Mouse (Mus musculus) thymus, postnatal 25 days (tissue): ENCODE results near the gene Catsper4.
A peak's percentile ranks its signal among the peaks of the same experiment; 100 is the strongest.
"Not testable (repeated sequence)": the region's sequence is repeated elsewhere in the genome, so short reads cannot be mapped to it uniquely, and the experiment has no call there.

ENCODE experiments used
- DNase-seq: peaks from one replicate; pipeline ENCODE4 v3.0.0; 2022

Catsper4 gene

DNA sequence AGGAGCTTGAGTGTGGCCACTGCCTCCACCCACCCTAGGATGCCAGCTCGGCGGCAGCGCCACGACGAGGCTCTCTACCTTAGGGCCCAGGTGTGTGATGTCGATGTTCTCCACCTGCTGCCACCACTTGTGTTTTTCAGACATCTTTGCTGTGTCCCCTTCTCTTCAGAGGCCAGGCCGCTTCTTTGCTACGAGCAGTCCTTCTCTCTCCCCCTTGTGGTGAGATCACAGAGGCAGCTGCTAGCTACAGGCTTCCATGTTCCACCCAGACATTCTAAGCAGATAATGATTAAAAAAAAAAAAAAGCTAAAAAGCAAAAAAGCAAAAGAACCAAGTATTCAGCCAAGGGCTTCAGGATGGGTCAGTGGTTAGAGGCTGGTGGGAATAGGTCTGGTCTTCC lies at the start of gene Catsper4:
Gene Catsper4 (minus strand): TSS at position 190 of the 400 bp plus-strand sequence.
- DNase-seq, result no peak

DNA sequence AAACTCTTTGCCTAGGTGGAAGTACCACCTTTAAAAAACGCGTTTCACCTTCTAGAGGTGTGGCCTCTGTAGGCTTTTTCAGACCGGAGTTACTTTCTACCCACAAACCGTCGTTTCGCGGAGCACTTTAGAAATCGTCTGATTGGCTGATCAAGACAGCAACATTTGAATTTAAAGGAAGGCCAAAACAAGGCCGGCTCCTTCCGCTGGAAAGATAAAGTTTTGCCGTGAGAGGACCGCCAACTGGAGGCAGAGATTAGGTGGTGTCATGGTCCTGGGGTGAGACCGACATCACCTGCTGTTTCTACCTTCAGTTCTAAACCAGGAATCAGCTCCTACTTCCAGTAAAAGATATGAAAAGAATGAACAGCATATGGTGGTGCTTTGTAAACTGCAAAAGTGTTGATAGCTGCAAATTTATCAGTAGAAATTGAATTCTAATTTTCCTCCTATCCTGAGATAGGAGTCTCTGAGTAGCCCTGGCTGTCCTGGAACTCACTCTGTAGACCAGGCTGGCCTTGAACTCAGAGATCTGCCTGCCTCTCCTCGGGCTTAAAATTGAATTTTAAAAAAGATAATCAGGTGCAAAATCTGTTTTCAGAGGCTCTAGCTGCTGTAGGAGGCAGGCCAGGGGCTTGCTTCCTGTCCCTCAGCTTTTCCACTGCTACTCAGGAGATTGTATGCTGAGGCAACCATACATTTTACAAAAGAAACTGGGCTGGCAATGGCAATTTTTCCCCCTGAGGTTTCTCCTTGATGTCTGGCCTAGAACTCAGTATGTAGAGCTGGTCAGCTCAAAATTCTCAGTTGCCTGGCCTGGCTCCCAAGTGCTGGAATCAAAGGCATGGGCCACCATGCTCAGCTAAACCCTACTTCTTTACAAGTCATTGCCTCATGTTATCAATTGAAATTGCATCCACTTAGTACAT lies 46.5 kb upstream of the Catsper4 start:
- peak; percentile 72 for DNase-seq

DNA sequence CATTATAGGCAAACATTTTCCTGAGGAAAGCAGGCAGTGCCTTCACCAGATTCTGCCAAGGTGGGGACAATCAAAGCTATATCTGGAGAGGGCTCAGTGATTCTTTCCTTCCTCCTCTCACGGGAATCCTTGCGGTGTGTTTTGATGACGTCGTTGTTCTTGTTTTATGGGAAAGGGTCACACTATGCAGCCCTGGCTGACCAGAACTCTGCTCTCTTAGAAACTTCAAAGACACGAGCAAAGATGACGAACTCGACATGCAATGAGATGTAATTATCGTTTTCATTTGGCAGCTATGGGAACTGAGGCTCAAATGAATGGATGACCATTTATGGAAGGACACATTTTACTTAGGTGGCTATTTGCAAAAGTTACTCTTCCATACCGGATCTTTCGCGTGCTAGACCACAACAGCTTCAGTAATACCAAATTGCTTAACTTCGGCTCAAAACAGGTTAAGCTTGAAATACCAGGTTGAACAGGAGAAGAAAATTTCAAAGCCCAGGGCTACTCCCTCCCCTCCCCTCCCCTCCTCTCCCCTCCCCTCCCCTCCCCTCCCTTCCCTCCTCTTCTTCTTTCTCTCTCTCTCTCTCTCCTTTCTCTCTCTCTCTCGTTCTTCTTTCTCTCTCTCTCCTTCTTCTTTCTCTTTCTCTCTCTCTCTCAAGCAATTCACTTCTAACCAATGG lies 45.7 kb upstream of the Catsper4 start:
- DNase-seq, result peak; percentile 21

DNA sequence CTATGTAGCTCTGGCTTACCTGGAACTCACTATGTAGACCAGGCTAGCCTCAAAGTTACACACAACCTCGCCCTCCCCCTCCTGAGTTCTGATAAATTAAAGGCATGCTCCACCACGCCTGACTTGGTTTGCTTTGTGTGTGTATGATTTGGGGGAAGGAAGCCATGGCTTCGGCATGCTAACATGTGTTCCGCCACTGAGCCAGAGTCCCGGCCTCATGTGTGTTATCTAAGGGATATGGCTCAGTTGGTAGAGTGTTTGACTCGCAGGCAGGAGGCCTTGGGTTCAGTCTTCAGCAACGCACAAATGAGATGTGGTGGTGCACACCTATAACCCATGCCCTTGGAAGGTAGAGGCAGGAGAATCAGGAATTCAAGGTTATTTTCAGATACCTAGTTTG lies 44.8 kb upstream of the Catsper4 start:
- no peak for DNase-seq

DNA sequence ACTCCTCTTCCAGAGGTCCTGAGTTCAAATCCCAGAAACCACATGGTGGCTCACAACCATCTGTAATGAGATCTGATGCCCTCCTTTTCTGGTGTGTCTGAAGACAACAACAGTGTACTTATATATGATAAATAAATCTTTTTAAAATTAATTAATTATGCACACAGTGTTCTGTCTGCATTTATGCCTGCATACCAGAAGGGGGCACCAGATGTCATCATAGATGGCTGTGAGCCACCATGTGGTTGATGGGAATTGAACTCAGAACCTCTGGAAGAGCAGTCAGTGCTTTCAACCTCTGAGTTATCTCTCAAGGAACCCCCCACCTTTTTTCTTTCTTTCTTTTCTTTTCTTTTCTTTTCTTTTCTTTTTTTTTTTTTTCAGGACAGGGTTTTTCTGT lies 42.4 kb upstream of the Catsper4 start:
- DNase-seq, result not testable (repeated sequence)

DNA sequence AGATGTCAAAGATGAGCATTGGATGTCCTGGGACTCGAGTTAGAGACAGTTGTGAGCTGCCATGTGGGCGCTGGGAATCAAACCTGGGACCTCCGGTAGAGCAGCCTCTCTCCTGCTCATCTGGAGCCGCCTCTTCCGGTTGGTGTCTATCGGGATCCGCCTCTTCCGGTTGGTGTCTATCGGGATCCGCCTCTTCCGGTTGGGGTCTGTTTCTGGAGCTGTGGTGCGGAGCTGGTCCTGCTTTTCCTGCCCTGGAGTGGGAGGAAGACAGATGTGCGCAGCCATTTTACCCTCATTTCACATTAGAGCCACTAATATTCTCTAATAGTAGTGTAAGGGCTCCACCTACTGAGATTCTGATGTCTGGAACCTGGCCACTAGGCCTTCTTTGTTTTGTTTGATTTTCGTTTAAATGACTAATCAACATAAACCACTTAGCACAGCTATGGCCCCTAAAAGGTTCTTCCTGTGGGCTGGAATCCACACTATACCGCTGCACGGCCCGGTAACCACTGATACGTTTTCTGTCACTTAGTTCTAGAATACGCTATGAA lies 41.0 kb upstream of the Catsper4 start:
- DNase-seq, result no peak

DNA sequence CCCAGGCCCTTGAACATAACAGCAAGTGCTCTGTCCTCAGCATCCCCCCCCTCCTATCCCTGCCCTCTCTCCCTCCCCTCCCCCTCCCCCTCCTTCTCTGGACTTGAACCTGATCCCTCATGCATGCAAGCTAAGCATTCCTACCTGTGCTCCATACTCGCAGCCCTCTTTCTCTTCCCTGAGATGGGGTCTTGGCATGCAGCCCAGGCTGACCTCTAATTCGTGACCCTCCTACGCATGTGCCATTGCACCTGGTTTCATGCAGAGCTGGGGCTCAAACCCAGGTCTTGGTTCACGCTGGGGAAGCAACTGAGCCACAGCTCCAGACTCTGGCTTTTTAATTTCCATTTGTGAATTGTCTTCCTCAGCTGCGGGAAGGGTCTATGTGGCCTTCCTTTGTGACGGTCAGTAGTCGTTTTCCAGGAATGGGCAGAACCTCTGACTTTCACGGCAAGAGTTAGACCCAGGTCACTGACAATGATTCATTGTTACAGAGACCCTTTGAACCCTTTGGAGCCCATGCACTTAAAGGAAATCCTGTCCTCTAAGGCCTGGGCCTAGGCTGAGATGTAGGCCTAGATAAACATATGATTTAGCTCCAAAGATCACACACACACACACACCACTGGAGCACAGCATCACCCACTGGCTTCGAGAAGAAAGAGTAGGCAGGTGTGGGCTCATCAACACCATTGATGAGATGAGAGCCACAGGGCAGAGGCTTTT lies 38.8 kb upstream of the Catsper4 start:
- DNase-seq, result no peak

DNA sequence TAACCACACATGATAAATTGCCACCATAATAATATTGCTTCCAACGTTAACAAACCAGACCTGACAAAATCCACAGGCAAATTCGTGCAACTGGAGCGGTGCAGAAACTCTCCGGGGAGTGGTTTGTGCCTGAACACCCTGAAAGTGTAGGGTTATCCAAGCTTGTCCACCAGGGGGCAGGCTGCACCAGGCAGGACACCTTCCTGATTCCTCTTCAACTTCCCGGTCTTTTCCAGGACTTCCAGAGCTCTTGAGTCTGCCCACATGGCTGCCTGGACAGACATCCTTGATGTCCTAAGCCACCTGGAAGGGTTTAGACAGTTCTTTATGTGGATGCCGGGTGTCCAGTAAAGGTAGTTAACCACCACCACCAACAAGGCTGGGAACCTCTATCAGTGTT lies 36.0 kb upstream of the Catsper4 start:
- peak; percentile 57 for DNase-seq

DNA sequence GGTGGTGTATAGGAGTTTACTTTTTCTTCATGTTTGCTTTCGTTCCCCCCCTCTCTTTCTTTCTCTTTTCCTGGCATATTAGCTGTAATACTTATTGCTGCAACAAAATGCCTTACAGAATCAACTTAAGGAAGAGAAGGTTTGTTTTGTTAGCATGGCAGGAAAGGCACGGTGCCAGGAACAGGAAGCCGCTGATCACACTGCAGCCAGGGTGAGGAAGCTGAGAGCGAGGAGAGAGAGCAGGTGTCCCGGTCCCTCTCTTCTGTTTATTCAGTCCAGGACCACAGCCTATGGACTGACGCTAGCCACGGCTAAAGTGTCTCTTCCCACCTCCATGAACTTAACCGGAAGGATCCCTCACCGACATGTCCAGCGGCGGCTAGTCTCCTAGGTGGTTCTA lies 31.2 kb upstream of the Catsper4 start:
- no peak for DNase-seq

DNA sequence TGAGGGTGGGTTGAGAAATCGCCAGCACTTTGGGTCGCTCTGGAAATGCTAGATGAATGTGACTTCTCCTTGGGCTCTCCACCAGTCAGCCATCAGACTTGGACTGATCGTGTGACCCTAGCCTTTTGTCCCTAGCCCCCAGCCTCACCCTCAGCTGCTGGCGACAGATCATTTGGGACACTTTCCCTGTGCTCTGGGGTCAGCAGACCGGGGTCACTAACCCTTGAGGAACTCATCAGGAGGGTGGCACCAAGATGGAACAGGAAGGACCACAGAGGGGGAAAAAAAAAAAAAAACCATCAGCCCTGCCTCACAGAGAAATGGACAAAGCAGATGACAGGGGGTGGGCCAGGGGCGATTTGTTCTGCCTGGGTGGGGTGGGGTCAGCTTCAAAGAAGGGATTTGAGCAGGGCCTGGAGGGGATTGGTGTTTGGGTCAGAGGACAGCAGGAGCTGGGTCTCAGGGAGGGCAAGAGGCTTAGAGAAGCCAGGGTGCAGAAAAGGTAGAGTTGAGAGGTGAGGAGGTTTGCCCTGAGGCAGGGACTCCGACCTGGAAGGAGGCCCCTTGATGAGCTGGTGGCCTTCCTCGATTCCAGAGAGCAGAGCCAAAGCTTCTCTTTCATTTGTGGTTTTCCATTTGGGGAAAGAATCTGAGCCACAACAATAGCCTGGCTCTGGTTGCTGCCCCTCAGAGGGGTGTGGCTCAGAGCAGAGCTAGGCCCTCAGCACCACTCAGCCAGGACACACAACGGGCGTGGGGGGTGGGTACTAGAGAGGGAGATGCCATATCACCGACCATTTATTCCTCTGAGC lies 30.2 kb upstream of the Catsper4 start:
- no peak for DNase-seq

DNA sequence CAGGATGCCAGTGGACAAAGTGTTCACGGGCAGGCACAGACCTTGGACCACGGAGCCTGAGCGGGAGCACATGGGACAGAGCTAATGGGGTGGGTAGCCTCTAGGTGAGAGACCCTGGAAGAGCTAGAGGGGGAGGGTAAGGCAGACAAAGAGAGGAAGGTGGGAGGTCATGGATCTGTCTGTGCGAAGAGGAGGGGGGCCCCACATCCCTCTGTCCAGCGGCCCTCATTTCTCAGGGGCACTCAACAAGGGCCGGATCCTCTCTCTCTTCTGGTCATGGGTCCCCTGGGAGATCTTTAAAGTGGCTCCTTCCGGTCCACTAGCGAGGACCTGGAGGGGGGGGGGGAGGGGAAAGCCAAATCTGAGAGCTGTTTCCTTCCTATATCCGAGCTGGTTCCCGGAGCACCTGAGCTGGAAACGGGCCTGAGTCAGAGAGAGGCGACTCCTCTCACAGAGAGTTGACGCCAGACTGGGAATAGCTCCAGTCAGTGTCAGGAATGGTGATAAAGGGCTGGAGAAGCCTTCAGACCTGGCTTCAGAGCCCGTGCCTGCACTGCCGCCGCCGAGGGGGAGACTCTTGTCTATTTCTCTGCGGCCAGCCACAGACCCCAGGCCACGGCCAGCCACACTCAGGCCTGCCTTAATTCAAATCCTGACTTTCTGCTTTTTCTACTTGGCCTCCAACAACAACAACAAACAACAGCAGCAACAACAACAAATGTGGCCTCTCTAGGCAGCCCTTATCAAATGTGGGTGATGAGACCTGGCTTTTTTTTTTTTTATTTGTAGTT lies 29.4 kb upstream of the Catsper4 start:
- no peak for DNase-seq

DNA sequence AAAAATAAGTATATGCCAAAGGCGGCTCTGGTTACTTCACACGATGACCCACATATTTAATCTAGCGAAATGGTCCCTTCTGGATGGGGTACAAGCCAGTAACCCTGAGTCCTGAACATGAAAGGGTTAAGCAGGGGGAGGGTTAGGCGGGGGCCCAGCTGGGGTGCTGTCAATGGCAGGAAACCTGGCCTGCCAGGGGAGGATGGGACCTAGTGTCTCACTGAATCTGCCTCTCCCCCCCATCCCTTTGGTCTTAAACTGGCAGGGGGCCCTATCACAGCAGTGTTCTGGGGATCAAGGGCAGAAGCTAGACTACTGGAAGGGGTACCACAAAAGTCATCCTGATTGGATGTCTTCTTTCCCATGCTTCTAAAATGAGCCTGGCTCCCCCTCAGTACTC lies 28.7 kb upstream of the Catsper4 start:
- no peak for DNase-seq

DNA sequence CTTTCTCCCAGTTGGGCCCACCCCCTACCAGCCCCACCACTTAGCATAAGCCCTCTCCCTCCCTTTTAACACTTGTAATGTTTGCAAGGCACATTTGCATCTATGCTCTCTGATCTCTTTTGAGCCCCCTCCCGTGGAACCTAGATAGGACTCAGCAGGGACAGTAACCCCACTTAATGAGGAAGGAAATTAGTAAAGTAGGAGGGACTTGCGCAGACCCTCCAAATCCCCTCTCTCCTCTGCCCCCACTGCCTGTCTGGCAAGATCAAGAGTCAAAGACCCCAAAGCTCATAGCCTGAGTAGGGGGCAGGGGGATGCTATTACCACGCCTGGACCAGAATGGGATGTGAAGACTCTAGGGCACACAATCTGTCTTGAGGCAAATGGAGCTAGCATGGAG lies 27.7 kb upstream of the Catsper4 start:
- DNase-seq, result no peak

DNA sequence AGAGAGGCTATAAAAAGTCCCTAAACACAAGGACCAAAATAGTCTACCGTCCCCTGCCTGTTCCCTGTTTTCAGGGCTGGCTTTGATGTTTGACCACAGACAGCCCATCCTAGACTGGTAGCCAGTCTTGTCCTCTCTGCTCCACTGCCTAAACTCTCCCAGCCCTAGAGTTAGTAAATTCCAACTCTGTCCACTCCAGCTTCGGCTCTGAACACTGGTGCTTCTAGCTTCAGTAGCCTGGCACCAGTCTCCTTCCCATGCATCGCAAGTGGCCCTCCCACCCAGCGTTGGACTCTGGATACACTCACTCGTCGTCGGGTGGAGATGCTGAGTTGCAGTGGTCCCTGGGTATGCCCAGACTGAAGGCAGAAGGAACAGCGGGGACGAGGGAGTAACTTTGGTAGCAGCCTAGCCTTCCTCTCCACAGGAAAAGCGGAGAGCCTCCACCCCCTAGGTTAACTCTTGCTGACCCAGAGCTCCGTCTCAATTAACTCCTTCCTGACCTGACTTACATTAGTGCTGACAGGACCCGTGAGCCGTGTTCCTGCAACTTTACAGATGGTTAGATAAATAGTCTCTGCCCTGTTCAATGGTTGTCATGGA lies 26.6 kb upstream of the Catsper4 start, which contains the start of gene Grrp1:
Gene Grrp1 (minus strand): TSS at position 385 of the 603 bp plus-strand sequence.
- DNase-seq, result no peak

DNA sequence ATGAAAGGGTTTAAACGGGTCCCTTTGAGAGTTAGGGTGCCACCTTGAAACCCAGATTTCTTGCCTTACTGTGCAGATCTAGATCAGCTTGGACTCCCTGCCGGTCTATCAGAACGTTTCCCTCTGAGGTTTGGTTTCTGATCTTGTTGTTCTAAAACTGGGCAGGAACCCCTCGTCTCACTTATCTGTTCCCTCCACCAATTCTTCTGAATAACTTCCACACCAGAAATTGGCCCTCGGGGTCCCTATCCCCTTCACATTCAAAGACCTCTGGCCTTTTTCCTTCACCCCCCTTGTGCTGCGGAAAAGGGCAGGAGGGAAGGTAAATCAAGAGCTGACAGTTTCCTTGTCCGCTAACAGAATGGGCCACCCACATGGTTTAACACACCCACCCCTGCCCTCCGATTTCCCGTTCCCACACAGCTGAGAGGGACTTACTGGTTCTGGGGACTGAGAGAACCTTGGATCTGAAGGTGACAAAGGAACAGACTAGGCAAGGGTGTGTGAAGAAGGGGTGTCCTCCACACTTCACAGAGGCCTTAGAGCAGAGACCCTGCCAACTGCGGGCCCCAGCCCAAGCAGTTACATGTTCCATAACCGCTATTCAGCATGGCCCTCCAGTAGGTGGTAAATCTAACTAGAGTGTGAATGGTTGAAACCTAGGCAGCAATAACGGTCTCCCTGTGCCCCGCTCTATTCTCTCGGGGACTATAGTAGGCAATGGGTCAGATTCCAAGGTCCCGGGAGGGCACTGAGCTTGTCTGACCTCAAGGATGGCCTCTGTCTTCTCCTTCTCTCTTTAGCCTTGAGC lies 25.9 kb upstream of the Catsper4 start:
- DNase-seq, result no peak

DNA sequence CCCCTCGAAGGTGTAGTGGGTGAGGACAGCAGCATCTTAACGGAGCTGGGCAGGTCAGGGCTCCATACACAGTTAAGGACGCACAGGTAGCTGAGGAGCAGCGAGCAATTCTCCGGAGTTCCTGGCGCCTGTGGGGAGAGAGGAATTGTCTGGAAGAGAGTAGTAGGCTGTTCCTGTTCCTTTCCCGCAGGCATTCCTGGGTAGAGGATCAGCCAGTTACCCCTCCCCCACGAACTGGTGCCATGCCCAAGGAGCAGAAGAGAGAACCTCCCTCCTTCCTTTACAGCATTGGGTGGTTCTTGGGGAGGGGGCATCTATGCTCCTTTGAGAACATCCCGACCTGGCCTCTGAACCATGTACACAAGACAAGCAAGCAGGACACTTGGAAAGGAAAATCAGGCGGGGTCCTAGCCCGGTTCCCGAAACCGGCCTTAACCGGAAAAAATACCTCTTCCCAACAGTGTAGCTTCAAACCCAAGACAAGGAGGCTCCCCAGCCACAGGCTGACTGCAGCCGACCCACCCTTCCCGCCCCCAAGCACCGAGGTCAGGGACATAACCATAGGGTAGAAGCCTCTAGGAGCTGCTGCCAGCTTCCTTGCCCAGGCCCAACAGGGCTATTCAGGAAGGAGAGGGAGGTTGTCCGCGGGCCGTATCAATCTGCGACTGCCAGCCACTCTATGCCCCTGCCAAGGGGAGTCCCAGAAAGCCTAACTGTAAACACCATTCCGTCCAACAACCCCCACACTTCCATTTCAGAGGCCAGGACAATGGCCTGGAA lies 25.1 kb upstream of the Catsper4 start:
- DNase-seq, result no peak

DNA sequence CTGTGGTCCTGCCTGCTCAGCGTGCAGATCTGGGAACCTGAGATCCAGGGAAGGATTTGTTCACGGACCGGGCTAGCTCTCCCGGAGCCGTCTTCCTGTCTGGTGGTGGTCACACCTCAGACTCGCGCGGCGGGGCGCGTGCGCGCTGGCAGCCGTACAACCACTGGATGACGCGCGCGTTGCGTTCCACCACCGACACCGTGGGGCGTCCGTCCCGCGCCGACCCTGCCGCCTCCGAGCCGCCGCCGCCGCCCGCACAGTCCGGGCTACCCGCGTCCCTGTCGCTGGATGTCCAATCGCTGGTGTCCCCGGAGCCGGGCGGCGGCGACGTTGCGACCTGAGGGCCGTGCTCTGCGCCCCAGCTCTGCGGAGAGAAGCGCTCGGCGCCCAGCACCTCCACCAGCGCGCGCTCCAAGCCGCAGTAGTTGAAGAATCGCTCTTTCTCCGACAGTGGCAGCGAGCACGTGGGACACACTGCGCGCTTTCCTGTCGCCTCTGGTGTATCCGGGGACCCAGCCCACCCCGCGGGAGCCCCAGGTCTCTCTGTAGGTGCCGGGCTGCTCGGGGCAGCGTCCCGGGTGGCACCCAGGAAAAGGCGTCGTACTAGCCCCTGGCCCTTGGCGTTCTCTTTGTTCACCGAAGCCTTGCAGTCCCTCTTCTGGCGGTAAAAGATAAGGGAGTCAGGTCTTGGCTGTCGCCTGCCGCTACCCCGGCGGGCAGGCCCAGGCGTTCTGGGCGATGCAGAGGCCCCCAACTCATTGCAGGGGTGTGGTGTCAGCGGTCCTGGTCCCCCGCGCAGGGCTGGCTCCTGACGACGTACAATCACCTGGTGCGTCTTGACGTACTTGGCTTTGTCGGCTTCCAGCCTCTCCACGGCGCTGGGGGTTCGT lies 24.3 kb upstream of the Catsper4 start:
- DNase-seq, result peak; percentile 51

DNA sequence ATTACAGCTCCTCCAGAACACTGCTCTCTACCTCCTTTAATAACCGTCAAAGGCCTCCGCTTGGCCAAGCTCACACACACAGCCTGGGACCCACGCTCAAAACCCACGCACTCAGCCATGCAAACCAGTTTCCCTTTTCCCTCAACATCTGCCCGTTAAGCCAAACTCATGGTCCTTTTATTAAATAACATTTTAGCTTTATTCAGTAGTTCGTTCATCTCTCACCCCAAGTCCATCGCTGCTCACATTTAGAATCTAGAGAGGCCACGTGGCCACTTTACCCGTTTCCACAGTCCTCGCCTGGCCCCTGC lies 23.7 kb upstream of the Catsper4 start:
- no peak for DNase-seq
